Mouse (Mus musculus) liver, embryonic 13.5 days (tissue): ENCODE data around the gene Olfr724. TPM values are rescaled to one million over a fixed set of nuclear protein-coding genes. Genes with fewer than 3 reads are reported as not detected.
A peak's percentile ranks its signal among the peaks of the same experiment; 100 is the strongest.
"Not testable (repeated sequence)": the region's sequence is repeated elsewhere in the genome, so short reads cannot be mapped to it uniquely, and the experiment has no call there.

Source experiments
- ATAC-seq: fragments of 200-750 bp; cut with Nextera tagmentation; 2 replicates; pipeline ENCODE4 v1.8.0; 2017; ENCODE audit warnings: low read depth, mild to moderate bottlenecking, moderate number of reproducible peaks, moderate library complexity
- DNase-seq: peaks from one replicate; pipeline ENCODE4 v3.0.0; 2022
- H3K27ac ChIP-seq: fragments of 300-500 bp; sonication (generic); 2 replicates; pipeline ENCODE4 v1.5.1; 2015; ENCODE audit warnings: moderate library complexity, mild to moderate bottlenecking, inconsistent platforms
- H3K27me3 ChIP-seq: fragments of 300-500 bp; sonication (generic); 2 replicates; pipeline ENCODE4 v1.6.1; 2015; ENCODE audit warnings: mild to moderate bottlenecking, inconsistent platforms
- H3K36me3 ChIP-seq: fragments of 300-500 bp; sonication (generic); 2 replicates; pipeline ENCODE4 v1.6.1; 2015; ENCODE audit warnings: mild to moderate bottlenecking, inconsistent platforms
- H3K4me1 ChIP-seq: fragments of 300-500 bp; sonication (generic); replicated peaks from 2 replicates; pipeline ENCODE4 v1.6.1; 2015; ENCODE audit warnings: inconsistent platforms
- H3K4me2 ChIP-seq: fragments of 300-500 bp; sonication (generic); 2 replicates; pipeline ENCODE4 v1.6.1; 2015; ENCODE audit warnings: inconsistent platforms, mild to moderate bottlenecking, moderate library complexity
- H3K4me3 ChIP-seq: fragments of 300-500 bp; sonication (generic); replicated peaks from 2 replicates; pipeline ENCODE4 v1.5.1; 2015; ENCODE audit warnings: mild to moderate bottlenecking, inconsistent platforms
- H3K9ac ChIP-seq: fragments of 300-500 bp; sonication (generic); 2 replicates; pipeline ENCODE4 v1.6.1; 2015; ENCODE audit warnings: mild to moderate bottlenecking, inconsistent platforms
- H3K9me3 ChIP-seq: fragments of 300-500 bp; sonication (generic); replicated peaks from 2 replicates; pipeline ENCODE4 v1.6.1; 2016; ENCODE audit warnings: inconsistent platforms
- WGBS: fragments of 180-500 bp; shearing (Covaris S2); methylation state at CpG from one replicate; pipeline ENCODE4 v1.1.7; 2015; ENCODE audit not compliant: insufficient replicate concordance; 5-methylcytosine and 5-hydroxymethylcytosine counted together
- polyA plus RNA-seq: library from polyadenylated mRNA; unstranded; fragments of >200 nt; fragmentation: Nextera tagmentation; extraction: Ambion mirVana; gene quantifications from 2 replicates; pipeline ENCODE4 v1.2.1, GENCODE M21; 2015

Gene Olfr724
- polyA plus RNA-seq: not detected in 2 replicates

GRCm38 (mm10) chr14:49963174-49963573, at the start of gene Olfr724:
Olfr724 (minus strand) TSS chr14:49963274.
- H3K4me2 ChIP-seq, H3K36me3 ChIP-seq, H3K27me3 ChIP-seq, H3K9ac ChIP-seq, H3K9me3 ChIP-seq, DNase-seq, H3K4me1 ChIP-seq, H3K27ac ChIP-seq, H3K4me3 ChIP-seq, ATAC-seq: not testable (repeated sequence)
- WGBS: 36% methylated on average over 1 of the region's 1 CpGs

- Histone ChIP-seq H3K27ac (no peak overlapping the region), H3K27me3 (no peaks in the 10 kb centered on the region), H3K9ac (no peak overlapping the region), H3K36me3 (no peaks in the 10 kb centered on the region), H3K4me2 (no peak overlapping the region), H3K4me3 (no peak overlapping the region), H3K9me3 (no peaks in the 10 kb centered on the region), H3K4me1 (no peaks in the 10 kb centered on the region; the same call in 1 of the 2 replicates)
- ATAC-seq (peak; percentile 54; the same call in 1 of the 2 replicates), DNase-seq (no peak)
- WGBS: 5% methylated on average over 2 of the region's 2 CpGs
These were observed 7.2 kb downstream of the Olfr724 start for GRCm38 (mm10) chr14:49955890-49956289.

GRCm38 (mm10) chr14:49931687-49932086, 31.4 kb downstream of the Olfr724 start, which contains the start of gene Olfr723:
Olfr723 (minus strand) TSS chr14:49931787.
- DNase-seq: not testable (repeated sequence)

More at GRCm38 (mm10) chr14:49931687-49932086, 31.4 kb downstream of the Olfr724 start, which contains the start of gene Olfr723:
- H3K9ac ChIP-seq, H3K27ac ChIP-seq, H3K9me3 ChIP-seq, H3K4me1 ChIP-seq, H3K4me2 ChIP-seq, H3K27me3 ChIP-seq, ATAC-seq, H3K4me3 ChIP-seq, H3K36me3 ChIP-seq: not testable (repeated sequence)

Other genes starting within 250 kb of the Olfr724 start
- gene Armh4, start 179.9 kb downstream of the Olfr724 start, polyA plus RNA-seq: 1.0 and 1.1 TPM in 2 replicates
- gene Olfr722, start 61.3 kb downstream of the Olfr724 start, polyA plus RNA-seq: not detected in 2 replicates
- not detected in 2 replicates for gene Olfr723, start 31.5 kb downstream of the Olfr724 start, polyA plus RNA-seq
- gene Olfr725, start 77.1 kb upstream of the Olfr724 start, polyA plus RNA-seq: not detected in 2 replicates
- not detected in 2 replicates for gene Olfr726, start 127.7 kb upstream of the Olfr724 start, polyA plus RNA-seq
- gene Olfr727, start 159.9 kb upstream of the Olfr724 start, polyA plus RNA-seq: not detected in 2 replicates
- not detected in 2 replicates for gene Olfr728, start 179.4 kb upstream of the Olfr724 start, polyA plus RNA-seq
- not detected in 2 replicates for gene Olfr729, start 189.6 kb upstream of the Olfr724 start, polyA plus RNA-seq
- not detected in 2 replicates for gene Olfr730, start 224.9 kb upstream of the Olfr724 start, polyA plus RNA-seq